Mouse (Mus musculus): ENCODE measurements at regions not wholly inside any gene's neighbourhood (a gene's known extent, or its start where the extent isn't known, plus 50 kb on each side); places are given as distances from the start of the nearest gene placed in this dataset.
"Not testable (repeated sequence)": the region's sequence is repeated elsewhere in the genome, so short reads cannot be mapped to it uniquely, and the experiment has no call there.

DNA sequence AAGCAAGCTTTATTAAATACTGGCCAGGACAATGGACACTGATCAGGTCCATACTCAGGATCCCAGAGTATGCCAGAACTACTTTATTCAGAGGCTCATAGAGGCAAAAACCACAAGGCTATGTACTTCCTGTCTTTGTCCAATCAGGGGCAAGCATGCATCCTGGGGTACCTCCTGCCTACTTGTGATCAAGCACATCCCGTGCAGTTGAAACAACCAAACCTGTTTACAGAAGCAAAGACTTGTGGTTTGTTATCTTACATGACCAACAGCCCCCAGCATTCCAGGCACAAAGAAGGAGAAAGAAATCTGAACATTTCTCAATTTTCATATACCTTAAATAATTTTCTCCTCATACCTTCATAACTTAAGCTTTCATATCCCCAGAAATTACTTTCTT, 93.1 kb upstream of the Plcl2 start:
- Histone ChIP-seq H3K4me1 (replicated peaks; ENCODE audit: control insufficient read depth in 2 of 2, insufficient read depth in 2 of 2, low read length in 1 of 2) (peaks cover 0 to 15% of the 10 kb centered on the region in 2 experiments; a peak in 2 of 4 replicates), H3K27ac (no peak overlapping the region), H3K4me2 (ENCODE audit: low read depth) (no peak overlapping the region), H3K9me3 (ENCODE audit: control insufficient read depth, low read length) (no peaks in the 10 kb centered on the region), H3K4me3 (ENCODE audit: insufficient read depth in 1 of 2, low read depth in 2 of 2, low read length in 2 of 2) (no peak overlapping the region), H3K27me3 (ENCODE audit: control insufficient read depth, insufficient read depth, low read length) (no peaks in the 10 kb centered on the region), H3K36me3 (replicated peaks; ENCODE audit: control insufficient read depth, insufficient read depth, low read depth) (no peaks in the 10 kb centered on the region), H3K9ac (replicated peaks) (no peak overlapping the region)
- TF ChIP-seq EP300 (IDR thresholded peaks at IDR 0.05; ENCODE audit: low read depth) (no peak; the same call in 1 of the 2 replicates), CTCF (IDR thresholded peaks at IDR 0.05; ENCODE audit: low read depth) (no peak)
- no peak for ATAC-seq (ENCODE audit: insufficient read depth)
- 3% methylated on average over 1 of the region's 1 CpGs for WGBS (ENCODE audit: insufficient replicate concordance)
- DNase-seq (ENCODE audit: low read depth in 3 of 3, low spot score in 3 of 3): no peak

DNA sequence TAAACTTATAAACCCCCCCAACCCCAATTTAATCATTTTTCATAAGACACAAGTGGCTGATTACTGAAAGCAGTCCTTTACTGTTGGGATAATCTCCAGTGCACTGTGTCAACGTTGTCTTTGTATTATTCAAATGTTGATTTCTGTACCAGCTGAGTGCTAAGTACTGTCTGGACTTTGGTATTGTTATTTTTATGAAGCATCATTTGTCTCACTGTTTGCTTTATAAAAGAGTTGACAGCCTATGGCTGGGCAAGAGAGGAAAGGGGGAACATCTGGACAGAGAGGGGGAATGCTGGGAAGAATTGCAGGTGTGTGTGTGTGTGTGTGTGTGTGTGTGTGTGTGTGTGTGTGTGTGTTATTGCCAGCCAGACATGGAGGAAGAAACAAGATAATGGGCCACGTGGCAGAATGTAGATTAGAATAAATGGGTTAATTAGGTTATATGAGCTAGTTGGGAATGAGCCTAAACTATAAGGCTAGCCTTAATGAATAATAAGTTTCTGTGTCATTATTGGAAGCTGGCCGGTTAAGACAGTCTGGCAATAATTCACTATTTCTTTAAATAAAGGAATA, 92.6 kb upstream of the Plcl2 start:
- H3K4me2 ChIP-seq (ENCODE audit: low read depth): no peak overlapping the region
- no peaks in the 10 kb centered on the region for H3K27me3 ChIP-seq (ENCODE audit: control insufficient read depth, insufficient read depth, low read length)
- H3K9me3 ChIP-seq (ENCODE audit: control insufficient read depth, low read length): no peaks in the 10 kb centered on the region
- 54% methylated on average over 3 of the region's 3 CpGs for WGBS (ENCODE audit: insufficient replicate concordance)
- no peak overlapping the region for H3K9ac ChIP-seq (replicated peaks)
- no peak overlapping the region for H3K4me3 ChIP-seq (ENCODE audit: insufficient read depth in 1 of 2, low read depth in 2 of 2, low read length in 2 of 2)
- peaks cover 0 to 15% of the 10 kb centered on the region in 2 experiments; a peak in 2 of 4 replicates for H3K4me1 ChIP-seq (replicated peaks; ENCODE audit: control insufficient read depth in 2 of 2, insufficient read depth in 2 of 2, low read length in 1 of 2)
- H3K27ac ChIP-seq: no peak overlapping the region
- DNase-seq (ENCODE audit: low read depth in 3 of 3, low spot score in 3 of 3) (no peak), ATAC-seq (ENCODE audit: insufficient read depth) (no peak)
- TF ChIP-seq EP300 (IDR thresholded peaks at IDR 0.05; ENCODE audit: low read depth): no peak
- no peak for TF ChIP-seq CTCF (IDR thresholded peaks at IDR 0.05; ENCODE audit: low read depth)
- no peaks in the 10 kb centered on the region for H3K36me3 ChIP-seq (replicated peaks; ENCODE audit: control insufficient read depth, insufficient read depth, low read depth)

DNA sequence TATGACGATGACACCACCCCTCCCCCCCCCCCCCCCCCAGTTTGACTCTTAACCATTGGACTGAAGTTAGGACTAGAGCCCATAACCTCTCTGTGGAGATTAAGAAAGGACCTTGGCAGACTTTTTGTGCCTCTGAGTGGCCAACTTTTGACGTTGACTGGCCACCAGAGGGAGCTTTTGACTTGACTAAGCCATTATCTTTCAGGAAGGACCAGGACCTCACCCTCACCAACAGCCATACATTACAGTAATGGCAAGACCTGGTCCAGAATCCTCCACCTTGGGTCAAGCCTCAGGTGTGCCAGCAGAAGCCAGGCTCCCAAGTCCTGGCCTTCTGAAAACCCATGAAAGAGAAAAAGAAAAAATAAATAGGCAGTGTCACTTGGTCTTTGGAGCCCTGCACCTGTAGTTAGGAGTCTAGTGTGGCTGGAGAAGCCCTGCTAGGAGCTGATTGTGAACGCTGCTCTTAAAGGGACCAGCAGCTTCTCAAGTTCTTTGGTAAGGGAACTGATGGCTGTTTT, 90.3 kb upstream of the Plcl2 start:
- 57% methylated on average over 3 of the region's 3 CpGs for WGBS (ENCODE audit: insufficient replicate concordance)
- H3K9ac ChIP-seq (replicated peaks): no peak overlapping the region
- no peaks in the 10 kb centered on the region for H3K36me3 ChIP-seq (replicated peaks; ENCODE audit: control insufficient read depth, insufficient read depth, low read depth)
- no peaks in the 10 kb centered on the region for H3K27me3 ChIP-seq (ENCODE audit: control insufficient read depth, insufficient read depth, low read length)
- no peak overlapping the region for H3K4me2 ChIP-seq (ENCODE audit: low read depth)
- no peak for DNase-seq (ENCODE audit: low read depth in 3 of 3, low spot score in 3 of 3)
- no peaks in the 10 kb centered on the region for H3K9me3 ChIP-seq (ENCODE audit: control insufficient read depth, low read length)
- H3K27ac ChIP-seq: 0 out of 2 replicates have a peak overlapping the region, but pooled peaks have one; percentile 14
- 0 out of 2 replicates have a peak, but pooled peaks have one; percentile 30 for ATAC-seq (ENCODE audit: insufficient read depth)
- H3K4me3 ChIP-seq (ENCODE audit: insufficient read depth in 1 of 2, low read depth in 2 of 2, low read length in 2 of 2): no peak overlapping the region
- H3K4me1 ChIP-seq (replicated peaks; ENCODE audit: control insufficient read depth in 2 of 2, insufficient read depth in 2 of 2, low read length in 1 of 2): peaks cover 0 to 15% of the 10 kb centered on the region in 2 experiments; a peak in 2 of 4 replicates
- TF ChIP-seq CTCF (IDR thresholded peaks at IDR 0.05; ENCODE audit: low read depth) (peak; percentile 64), EP300 (IDR thresholded peaks at IDR 0.05; ENCODE audit: low read depth) (no peak)

DNA sequence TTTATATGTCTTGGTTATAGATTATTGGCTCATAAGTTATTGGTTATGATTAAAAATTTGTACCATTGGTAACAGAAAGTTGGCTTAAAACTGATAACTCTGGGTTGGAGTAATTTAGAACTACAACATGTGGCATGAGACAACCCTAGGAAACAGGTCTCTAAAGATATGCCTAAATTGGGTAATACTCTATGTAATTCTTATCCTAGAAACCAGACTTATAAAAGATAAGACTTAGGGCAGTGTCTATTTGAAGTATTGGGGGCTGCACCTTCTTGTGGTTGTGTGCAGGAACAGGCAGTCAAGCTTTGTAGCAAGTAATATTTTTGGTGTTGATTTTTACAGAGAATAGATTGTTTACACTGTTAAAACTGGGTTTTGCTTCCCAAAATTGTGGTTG, 89.7 kb upstream of the Plcl2 start:
- H3K9ac ChIP-seq (replicated peaks); H3K36me3 ChIP-seq (replicated peaks; ENCODE audit: control insufficient read depth, insufficient read depth, low read depth); DNase-seq (ENCODE audit: low read depth in 3 of 3, low spot score in 3 of 3); H3K27me3 ChIP-seq (ENCODE audit: control insufficient read depth, insufficient read depth, low read length); H3K4me2 ChIP-seq (ENCODE audit: low read depth); H3K4me3 ChIP-seq (ENCODE audit: insufficient read depth in 1 of 2, low read depth in 2 of 2, low read length in 2 of 2); H3K27ac ChIP-seq; ATAC-seq (ENCODE audit: insufficient read depth); H3K9me3 ChIP-seq (ENCODE audit: control insufficient read depth, low read length): not testable (repeated sequence)
- peaks cover 5 to 22% of the 10 kb centered on the region in 2 experiments for H3K4me1 ChIP-seq (replicated peaks; ENCODE audit: control insufficient read depth in 2 of 2, insufficient read depth in 2 of 2, low read length in 1 of 2)
- peak; percentile 66 for TF ChIP-seq EP300 (IDR thresholded peaks at IDR 0.05; ENCODE audit: low read depth)

DNA sequence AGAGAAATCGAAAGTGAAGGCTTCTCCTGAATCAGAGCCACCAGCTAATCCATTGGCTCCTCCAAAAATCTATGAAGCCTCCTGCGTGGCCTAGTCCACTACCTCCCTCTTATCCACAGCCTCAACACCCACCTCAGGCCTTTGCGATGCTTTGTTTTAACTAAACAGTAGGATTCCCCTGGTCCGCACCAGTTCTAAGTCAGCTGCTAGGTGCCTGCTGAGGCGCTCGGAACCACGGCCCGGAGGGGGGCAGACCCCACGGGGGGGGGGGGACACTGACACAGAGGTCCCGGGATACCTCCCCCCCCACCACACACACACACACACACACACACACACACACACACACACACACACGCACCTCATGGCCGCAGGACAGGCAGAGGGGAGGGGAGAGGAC, 89.2 kb upstream of the Plcl2 start:
- no peaks in the 10 kb centered on the region for H3K36me3 ChIP-seq (replicated peaks; ENCODE audit: control insufficient read depth, insufficient read depth, low read depth)
- H3K9me3 ChIP-seq (ENCODE audit: control insufficient read depth, low read length): no peaks in the 10 kb centered on the region
- WGBS (ENCODE audit: insufficient replicate concordance): 74% methylated on average over 12 of the region's 12 CpGs
- DNase-seq (ENCODE audit: low read depth in 3 of 3, low spot score in 3 of 3) (peak in 1 of 3 experiments; percentile 37), ATAC-seq (ENCODE audit: insufficient read depth) (peak; percentile 92)
- no peaks in the 10 kb centered on the region for H3K27me3 ChIP-seq (ENCODE audit: control insufficient read depth, insufficient read depth, low read length)
- peaks cover 9 to 24% of the 10 kb centered on the region in 2 experiments for H3K4me1 ChIP-seq (replicated peaks; ENCODE audit: control insufficient read depth in 2 of 2, insufficient read depth in 2 of 2, low read length in 1 of 2)
- TF ChIP-seq CTCF (IDR thresholded peaks at IDR 0.05; ENCODE audit: low read depth) (no peak), EP300 (IDR thresholded peaks at IDR 0.05; ENCODE audit: low read depth) (no peak)
- H3K4me3 ChIP-seq (ENCODE audit: insufficient read depth in 1 of 2, low read depth in 2 of 2, low read length in 2 of 2): no peak overlapping the region
- H3K9ac ChIP-seq (replicated peaks): no peak overlapping the region
- no peak overlapping the region for H3K4me2 ChIP-seq (ENCODE audit: low read depth)
- H3K27ac ChIP-seq: no peak overlapping the region
